Mouse (Mus musculus) lung, embryonic 16.5 days (tissue): ENCODE measurements around the gene Slc30a2. TPM values are rescaled to one million over a fixed set of nuclear protein-coding genes. Genes with fewer than 3 reads are reported as not detected.

Experiments used
- polyA plus RNA-seq: library from polyadenylated mRNA; unstranded; fragments of >200 nt; fragmentation: Nextera tagmentation; extraction: Ambion mirVana; gene quantifications from 2 replicates; pipeline ENCODE4 v1.2.1, GENCODE M21; 2015

Gene Slc30a2
- polyA plus RNA-seq, 1 experiment from 2014 or later = 0.29 TPM

Other genes with a start within 250 kb of the Slc30a2 start
- 23.8 and 24.7 TPM in 2 replicates for gene Cd52, start 248.1 kb upstream of the Slc30a2 start, polyA plus RNA-seq
- 14.9 and 16.6 TPM in 2 replicates for gene Ubxn11, start 240.6 kb upstream of the Slc30a2 start, polyA plus RNA-seq
- gene Sh3bgrl3, start 214.4 kb upstream of the Slc30a2 start, polyA plus RNA-seq = 466 and 467 TPM in 2 replicates
- 51.9 and 56.1 TPM in 2 replicates for gene Cep85, start 156.1 kb upstream of the Slc30a2 start, polyA plus RNA-seq
- not detected in 2 replicates for gene Gm7534, start 140.2 kb upstream of the Slc30a2 start, polyA plus RNA-seq
- 0.23 and 0.87 TPM in 2 replicates for gene Catsper4, start 115.8 kb upstream of the Slc30a2 start, polyA plus RNA-seq
- 12.6 and 14.2 TPM in 2 replicates for gene Cnksr1, start 104.8 kb upstream of the Slc30a2 start, polyA plus RNA-seq
- gene E130218I03Rik, start 99.5 kb upstream of the Slc30a2 start, polyA plus RNA-seq = 0.48 and 0.80 TPM in 2 replicates
- gene Zfp593, start 97.6 kb upstream of the Slc30a2 start, polyA plus RNA-seq = 10.9 and 12.6 TPM in 2 replicates
- gene Gm30191, start 96.2 kb upstream of the Slc30a2 start, polyA plus RNA-seq = not detected in 2 replicates
- gene Grrp1, start 89.1 kb upstream of the Slc30a2 start, polyA plus RNA-seq = 9.0 and 11.0 TPM in 2 replicates
- 23.3 and 23.4 TPM in 2 replicates for gene Pdik1l, start 55.3 kb upstream of the Slc30a2 start, polyA plus RNA-seq
- 2.6 and 3.1 TPM in 2 replicates for gene Trim63, start 28.1 kb upstream of the Slc30a2 start, polyA plus RNA-seq
- gene Extl1, start 40.7 kb downstream of the Slc30a2 start, polyA plus RNA-seq = 1.8 and 2.5 TPM in 2 replicates
- 14.3 and 14.6 TPM in 2 replicates for gene Pafah2, start 53.1 kb downstream of the Slc30a2 start, polyA plus RNA-seq
- 1,638 and 1,729 TPM in 2 replicates for gene Stmn1, start 125.1 kb downstream of the Slc30a2 start, polyA plus RNA-seq
- 6.9 and 8.7 TPM in 2 replicates for gene Paqr7, start 153.5 kb downstream of the Slc30a2 start, polyA plus RNA-seq
- 14.5 and 15.7 TPM in 2 replicates for gene Aunip, start 167.8 kb downstream of the Slc30a2 start, polyA plus RNA-seq
- gene Mtfr1l, start 192.2 kb downstream of the Slc30a2 start, polyA plus RNA-seq = 110 and 111 TPM in 2 replicates
- gene Selenon, start 209.0 kb downstream of the Slc30a2 start, polyA plus RNA-seq = 9.7 and 10.4 TPM in 2 replicates